Comparison of ENCODE assay signal across 9 mouse cellular contexts in genomic region chr2:172399901-172400300, GRCm38 (mm10). TPM values are rescaled to one million over a fixed set of nuclear protein-coding genes. Genes with fewer than 3 reads are reported as not detected.
DNase-seq lines count a peak whose midpoint lies in the region; ATAC-seq lines count a peak whose summit lies in the region.
"Had no signal": no experiment of that assay in that cellular context is flagged by ENCODE, and none has a peak within 500 bp of the region (broad histone marks: within the 10 kb centered on the region; RNA-seq: fewer than 3 reads in every experiment).

No protein-coding gene starts in this region.

- peak; percentile 9 for DNase-seq in forebrain, embryonic 14.5 days (ENCODE audit: low spot score)
- peak; percentile 53 to 54 for DNase-seq in spleen, postnatal 36 days (ENCODE audit: low spot score in 2 of 2)
- DNase-seq in spleen, postnatal 14 days (ENCODE audit: low spot score in 2 of 2) = no peak
- no peak for DNase-seq in frontal cortex, postnatal 14 days (ENCODE audit: low spot score in 2 of 2)
- no peak for DNase-seq in right cerebral cortex, postnatal 4 days
- DNase-seq in urinary bladder, postnatal 4 days (ENCODE audit: low spot score in 2 of 2) = no peak

- no peak overlapping the region for H3K4me2 ChIP-seq in forebrain, embryonic 14.5 days (ENCODE audit: low read length)
- no peak overlapping the region for H3K4me2 ChIP-seq in forebrain, embryonic 12.5 days
- H3K4me2 ChIP-seq: hindbrain, embryonic 15.5 days had no signal

- no peak for ATAC-seq in forebrain, embryonic 14.5 days
- ATAC-seq in forebrain, embryonic 12.5 days (ENCODE audit: low FRiP score) = no peak
- ATAC-seq in megakaryocyte progenitor cell, adult 5-6 weeks (replicated peaks; ENCODE audit: poor library complexity) = peak; percentile 23

- H3K27ac ChIP-seq in forebrain, embryonic 14.5 days (ENCODE audit: low read depth, low read length) = no peak overlapping the region
- no peak overlapping the region for H3K27ac ChIP-seq in forebrain, embryonic 12.5 days
- H3K27ac ChIP-seq: hindbrain, embryonic 15.5 days had no signal

- no peaks in the 10 kb centered on the region for H3K9me3 ChIP-seq in forebrain, embryonic 14.5 days (replicated peaks; ENCODE audit: control insufficient read depth, low read length)
- H3K9me3 ChIP-seq in forebrain, embryonic 12.5 days = no peaks in the 10 kb centered on the region
- H3K9me3 ChIP-seq: hindbrain, embryonic 15.5 days had no signal

- H3K9ac ChIP-seq in forebrain, embryonic 14.5 days (ENCODE audit: low read length) = no peak overlapping the region
- H3K9ac ChIP-seq in forebrain, embryonic 12.5 days = no peak overlapping the region
- H3K9ac ChIP-seq: hindbrain, embryonic 15.5 days had no signal

- no peak overlapping the region for H3K4me3 ChIP-seq in forebrain, embryonic 14.5 days (ENCODE audit: low read depth, low read length)
- H3K4me3 ChIP-seq in forebrain, embryonic 12.5 days (replicated peaks) = no peak overlapping the region
- H3K4me3 ChIP-seq: hindbrain, embryonic 15.5 days had no signal

- WGBS in forebrain, embryonic 14.5 days = 52% methylated on average over 9 of the region's 9 CpGs
- WGBS in forebrain, embryonic 12.5 days = 47% methylated on average over 9 of the region's 9 CpGs

- H3K36me3 ChIP-seq in forebrain, embryonic 14.5 days (ENCODE audit: control insufficient read depth, insufficient read depth, low read length) = no peaks in the 10 kb centered on the region
- H3K36me3 ChIP-seq in forebrain, embryonic 12.5 days (replicated peaks) = no peaks in the 10 kb centered on the region
- H3K36me3 ChIP-seq: hindbrain, embryonic 15.5 days had no signal

- no peaks in the 10 kb centered on the region; the same call in 1 of the 2 replicates for H3K4me1 ChIP-seq in forebrain, embryonic 14.5 days (ENCODE audit: control insufficient read depth, insufficient read depth, low read length)
- H3K4me1 ChIP-seq in forebrain, embryonic 12.5 days = peaks cover 5% of the 10 kb centered on the region
- H3K4me1 ChIP-seq: hindbrain, embryonic 15.5 days had no signal

- no peaks in the 10 kb centered on the region for H3K27me3 ChIP-seq in forebrain, embryonic 14.5 days (replicated peaks; ENCODE audit: control insufficient read depth, insufficient read depth, low read length)
- H3K27me3 ChIP-seq in forebrain, embryonic 12.5 days = no peaks in the 10 kb centered on the region
- H3K27me3 ChIP-seq: hindbrain, embryonic 15.5 days had no signal

RNA-seq across cellular contexts. Expression of gene Cass4, which starts 6.3 kb away (rescaled TPM):
- 0.10 and 0.28 TPM in 2 replicates for polyA plus RNA-seq in forebrain, embryonic 14.5 days (2014; fragmentation: Nextera tagmentation; extraction: Ambion mirVana)
- 0.17 and 0.18 TPM in 2 replicates for polyA plus RNA-seq in forebrain, embryonic 12.5 days (2016; fragmentation: Nextera tagmentation; extraction: Ambion mirVana)
- total RNA-seq in megakaryocyte progenitor cell, adult 5-6 weeks (2015) = 1.4 and 2.1 TPM in 2 replicates
- total RNA-seq in megakaryocyte progenitor cell, adult 5-6 weeks (2017) = 1.00 and 2.1 TPM in 2 replicates

RNA-seq across cellular contexts. Expression of gene Cstf1, which starts 29.4 kb away (rescaled TPM):
- polyA plus RNA-seq in forebrain, embryonic 14.5 days (2014; fragmentation: Nextera tagmentation; extraction: Ambion mirVana) = 37.8 and 38.6 TPM in 2 replicates
- polyA plus RNA-seq in forebrain, embryonic 12.5 days (2016; fragmentation: Nextera tagmentation; extraction: Ambion mirVana) = 44.1 and 45.4 TPM in 2 replicates
- total RNA-seq in megakaryocyte progenitor cell, adult 5-6 weeks (2015) = 28.4 and 35.7 TPM in 2 replicates
- total RNA-seq in megakaryocyte progenitor cell, adult 5-6 weeks (2017) = 41.0 and 41.8 TPM in 2 replicates

RNA-seq across cellular contexts. Expression of gene Aurka, which starts 29.6 kb away (rescaled TPM):
- 61.8 and 74.2 TPM in 2 replicates for polyA plus RNA-seq in forebrain, embryonic 14.5 days (2014; fragmentation: Nextera tagmentation; extraction: Ambion mirVana)
- 136 and 146 TPM in 2 replicates for polyA plus RNA-seq in forebrain, embryonic 12.5 days (2016; fragmentation: Nextera tagmentation; extraction: Ambion mirVana)
- total RNA-seq in megakaryocyte progenitor cell, adult 5-6 weeks (2015) = 48.7 and 50.9 TPM in 2 replicates
- 86.9 and 90.2 TPM in 2 replicates for total RNA-seq in megakaryocyte progenitor cell, adult 5-6 weeks (2017)

RNA-seq across cellular contexts. Expression of gene Rtf2, which starts 40.5 kb away (rescaled TPM):
- polyA plus RNA-seq in forebrain, embryonic 14.5 days (2014; fragmentation: Nextera tagmentation; extraction: Ambion mirVana) = 106 and 107 TPM in 2 replicates
- polyA plus RNA-seq in forebrain, embryonic 12.5 days (2016; fragmentation: Nextera tagmentation; extraction: Ambion mirVana) = 86.9 and 93.5 TPM in 2 replicates
- 27.6 and 29.6 TPM in 2 replicates for total RNA-seq in megakaryocyte progenitor cell, adult 5-6 weeks (2015)
- total RNA-seq in megakaryocyte progenitor cell, adult 5-6 weeks (2017) = 146 and 199 TPM in 2 replicates

RNA-seq across cellular contexts. Expression of gene Fam210b, which starts 54.5 kb away (rescaled TPM):
- 51.5 and 53.1 TPM in 2 replicates for polyA plus RNA-seq in forebrain, embryonic 14.5 days (2014; fragmentation: Nextera tagmentation; extraction: Ambion mirVana)
- 22.4 and 24.1 TPM in 2 replicates for polyA plus RNA-seq in forebrain, embryonic 12.5 days (2016; fragmentation: Nextera tagmentation; extraction: Ambion mirVana)
- total RNA-seq in megakaryocyte progenitor cell, adult 5-6 weeks (2015) = 3.5 and 4.1 TPM in 2 replicates
- 2.2 and 2.4 TPM in 2 replicates for total RNA-seq in megakaryocyte progenitor cell, adult 5-6 weeks (2017)

Comparison
In these comparisons a context has a peak if more than half of its experiments do, and no peak if none do; other contexts are left out.
1. DNase-seq: peak in forebrain, embryonic 14.5 days (single experiment) and spleen, postnatal 36 days (2 of 2); none in spleen, postnatal 14 days (0 of 2), frontal cortex, postnatal 14 days (0 of 2), right cerebral cortex, postnatal 4 days (single experiment) and urinary bladder, postnatal 4 days (0 of 2).